Mouse (Mus musculus) erythroid progenitor cell, adult 5-6 weeks (primary cell): Measurements from ENCODE around the gene Lrrc71. TPM values are rescaled to one million over a fixed set of nuclear protein-coding genes. Genes with fewer than 3 reads are reported as not detected.

Experiments
- ATAC-seq: replicated peaks from 2 replicates; pipeline ENCODE4 v1.8.0; 2016; ENCODE audit warnings: moderate number of reproducible peaks, mild to moderate bottlenecking, moderate TSS enrichment, inconsistent platforms; ENCODE audit not compliant: poor library complexity, low FRiP score, severe bottlenecking
- total RNA-seq, 2 experiments: library from RNA; stranded (forward) in 1 of 2; stranded (reverse) in 1 of 2; fragments of 150-400 nt in 1 of 2; fragments of 186-747, 209-891 nt in 1 of 2; gene quantifications; 2 replicates each; pipeline versions ENCODE4 v1.2.3 to v1.2.4; 2015 to 2017; ENCODE audit warnings: low replicate concordance in 2 of 2

Gene Lrrc71
- total RNA-seq (2015; ENCODE audit: low replicate concordance) (not detected in 2 replicates), total RNA-seq (2017; ENCODE audit: low replicate concordance) (not detected in 2 replicates)

DNA sequence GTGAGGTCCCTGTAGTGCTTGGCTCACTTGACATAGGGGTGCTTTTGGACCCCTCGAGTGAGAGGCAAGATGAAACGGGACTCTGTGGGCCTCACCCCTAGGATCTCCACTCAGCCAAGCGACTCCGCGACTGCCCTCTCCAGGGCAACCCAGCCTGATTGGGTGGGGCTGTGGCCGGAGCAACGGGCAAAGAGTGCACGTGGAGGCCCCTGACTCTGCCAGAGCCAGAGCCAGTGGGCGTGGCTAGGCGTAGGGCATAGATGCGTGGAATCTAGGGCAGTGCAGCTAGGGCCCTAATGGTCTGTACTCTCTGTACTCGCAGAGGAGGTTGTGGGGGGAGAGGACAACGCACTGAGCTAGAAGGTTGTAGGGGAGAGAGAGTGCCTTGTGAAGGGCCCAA lies at the start of gene Lrrc71:
Gene Lrrc71, minus strand, starts transcription at position 195 of the 400 bp plus-strand sequence.
- ATAC-seq: no peak

DNA sequence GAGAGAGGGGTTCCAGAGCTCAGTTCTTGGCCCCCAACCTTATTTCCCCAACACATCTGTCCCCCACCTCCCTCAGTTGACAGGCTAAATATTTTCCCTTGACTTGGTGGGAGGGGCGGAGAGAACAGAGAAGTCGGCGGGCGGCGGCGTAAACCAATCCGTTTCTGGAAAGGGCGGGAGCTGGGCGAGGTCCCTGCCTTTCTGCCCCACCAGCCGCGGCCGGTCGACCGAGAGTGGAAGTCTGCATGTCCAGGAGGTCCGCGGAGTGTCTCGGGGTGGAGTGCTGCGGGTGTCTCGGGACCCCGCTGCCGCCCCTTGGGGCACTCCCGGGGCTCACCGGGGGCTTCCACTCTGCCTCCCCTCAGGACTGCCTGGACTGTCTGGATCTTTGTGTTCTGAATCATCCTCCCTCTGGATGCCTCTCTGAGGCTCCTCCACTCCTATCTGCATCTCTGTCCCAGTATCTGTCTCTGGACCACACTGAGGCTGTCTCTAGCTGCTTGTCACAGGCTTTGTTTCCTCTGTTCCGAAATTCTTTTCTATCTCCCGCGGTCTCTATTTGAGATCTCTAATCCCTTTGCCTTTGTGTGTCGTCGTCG lies 48.4 kb upstream of the Lrrc71 start, which contains the start of gene Insrr:
Gene Insrr, plus strand, starts transcription at position 216 of the 599 bp plus-strand sequence.
- no peak for ATAC-seq

DNA sequence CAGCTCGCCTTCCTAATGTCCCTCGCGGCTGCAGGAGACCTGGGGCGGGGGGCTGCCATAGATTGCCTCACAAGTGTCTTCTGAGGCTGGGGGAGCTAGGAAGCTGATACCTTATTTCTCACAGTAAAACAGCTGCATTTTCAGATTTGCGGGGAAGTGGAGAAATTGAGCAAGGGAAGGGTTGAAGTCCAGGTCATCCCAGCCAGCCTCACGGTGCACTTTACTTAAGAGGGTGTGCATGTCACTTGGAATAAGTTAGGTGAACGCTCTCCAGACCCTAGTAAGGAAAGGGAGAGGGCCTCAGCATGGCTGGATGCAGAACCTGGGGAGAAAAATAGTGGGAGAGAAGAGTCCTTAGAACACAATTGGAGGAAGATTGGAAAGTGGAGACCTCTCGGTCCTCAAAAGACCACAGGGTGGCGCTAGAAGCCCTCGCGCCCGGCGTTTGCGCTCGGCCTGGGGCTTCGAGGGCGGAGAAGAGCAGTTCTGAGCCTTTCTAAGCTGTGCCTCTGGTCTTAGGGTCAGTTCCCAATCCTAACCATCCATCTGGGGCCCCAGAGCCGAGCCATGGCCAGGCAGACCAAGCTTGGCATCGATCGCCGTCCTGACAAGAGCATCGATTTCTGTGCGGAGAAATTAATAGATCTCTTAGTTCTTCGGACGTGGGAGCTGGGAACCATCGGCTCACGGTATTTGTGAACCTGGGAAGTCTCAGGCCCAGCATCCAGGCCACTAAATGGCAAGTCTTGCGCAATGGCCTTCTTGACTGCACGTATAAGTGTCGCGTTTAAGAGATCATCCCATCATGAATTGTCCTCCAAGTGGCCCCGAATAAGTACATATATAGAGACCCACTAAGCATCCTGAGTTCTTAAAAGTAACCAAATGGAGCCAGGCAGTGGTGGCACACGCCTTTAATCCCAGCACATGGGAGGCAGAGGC lies 47.2 kb upstream of the Lrrc71 start:
- no peak for ATAC-seq

GRCm38 (mm10) chr3:87794922-87795325 lies 46.5 kb upstream of the Lrrc71 start, which contains the start of gene Ntrk1:
TSS of gene Ntrk1 (minus strand) at chr3:87795162.
- ATAC-seq: no peak

GRCm38 (mm10) chr3:87789768-87790167 lies 41.3 kb upstream of the Lrrc71 start:
- no peak for ATAC-seq

DNA sequence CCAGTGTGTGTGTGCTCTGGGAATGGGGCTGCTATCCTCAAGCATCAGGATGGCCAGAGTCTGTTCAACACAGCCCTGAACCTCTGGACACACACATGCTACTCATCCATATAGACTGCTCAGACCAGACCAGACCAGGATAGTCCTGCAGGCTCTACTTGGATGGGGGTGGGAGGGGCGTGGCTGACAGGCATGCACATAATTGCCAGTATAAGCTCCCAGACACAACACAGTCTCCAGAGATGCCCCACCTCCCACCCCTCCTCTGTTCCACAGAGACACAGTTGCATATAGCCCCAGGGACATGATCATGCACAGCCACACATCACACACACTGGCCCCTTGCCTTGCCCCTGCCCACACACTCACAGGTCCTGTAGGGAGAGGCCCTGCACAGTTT lies 40.8 kb upstream of the Lrrc71 start:
- no peak for ATAC-seq

GRCm38 (mm10) chr3:87785626-87786214 lies 37.3 kb upstream of the Lrrc71 start:
- no peak for ATAC-seq

- ATAC-seq: no peak
Measured at GRCm38 (mm10) chr3:87785156-87785555, 36.7 kb upstream of the Lrrc71 start.

DNA sequence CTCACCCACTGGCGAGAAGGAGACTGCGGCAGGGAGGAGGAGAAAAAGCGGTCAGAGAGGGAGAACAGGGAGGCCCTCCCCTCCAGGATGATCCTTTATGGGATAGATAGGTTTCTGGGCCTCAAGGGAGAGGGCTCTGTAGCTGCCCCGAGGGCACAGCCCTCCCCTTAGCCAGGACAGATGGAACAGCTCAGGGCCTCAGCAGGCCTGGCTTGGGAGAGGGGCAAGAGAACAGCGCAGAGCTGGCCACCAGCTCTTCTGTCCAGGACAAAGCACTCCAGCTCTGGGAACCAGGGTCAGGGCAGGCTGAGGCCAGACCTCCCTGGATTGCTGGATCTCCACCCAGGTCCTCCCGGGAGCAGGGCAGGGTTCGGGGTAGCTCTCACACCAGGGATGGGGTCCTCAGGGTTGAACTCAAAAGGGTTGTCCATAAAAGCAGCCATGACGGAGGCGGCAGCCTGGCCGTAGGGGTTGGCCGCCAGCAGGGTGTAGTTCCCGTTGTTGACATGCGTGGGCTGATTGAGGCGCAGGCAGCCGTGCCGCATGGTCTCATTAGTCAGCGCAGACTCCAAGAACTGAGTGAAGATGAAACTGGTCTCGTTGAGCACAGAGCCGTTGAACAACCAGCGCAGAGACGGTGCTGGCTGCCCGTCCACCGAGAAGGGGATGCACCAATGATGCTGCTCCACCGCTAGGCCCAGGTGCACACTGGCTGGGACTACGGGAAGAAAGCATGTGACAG lies 35.0 kb upstream of the Lrrc71 start:
- ATAC-seq: no peak

GRCm38 (mm10) chr3:87779086-87779485 lies 30.7 kb upstream of the Lrrc71 start:
- ATAC-seq: no peak

DNA sequence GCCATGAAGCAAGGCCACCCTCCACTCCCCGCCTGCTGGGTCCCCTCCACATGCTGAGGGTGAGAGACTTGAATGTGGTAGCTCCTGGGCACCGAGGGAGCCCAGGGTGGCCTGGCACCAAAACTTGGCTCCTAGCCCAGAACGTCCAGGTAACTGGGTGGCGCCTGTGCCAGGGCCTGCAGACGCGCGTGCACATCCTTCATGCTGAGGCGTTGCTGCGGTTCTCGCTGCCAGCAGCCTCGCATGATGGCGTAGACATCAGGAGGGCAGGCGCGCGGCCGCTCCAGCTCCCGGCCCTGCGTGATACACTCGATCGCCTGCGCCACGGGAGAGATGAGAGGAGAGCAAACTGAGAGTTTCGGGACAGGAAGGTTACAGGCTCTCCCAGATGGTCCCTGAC lies 29.9 kb upstream of the Lrrc71 start:
- no peak for ATAC-seq

- no peak for ATAC-seq
Measured at GRCm38 (mm10) chr3:87771088-87771487, 22.7 kb upstream of the Lrrc71 start.

GRCm38 (mm10) chr3:87770280-87770679 lies 21.9 kb upstream of the Lrrc71 start:
- ATAC-seq: no peak

- no peak for ATAC-seq
Measured at GRCm38 (mm10) chr3:87769506-87769905, 21.1 kb upstream of the Lrrc71 start.

- ATAC-seq: no peak
Measured at GRCm38 (mm10) chr3:87768844-87769243, 20.4 kb upstream of the Lrrc71 start.

- no peak for ATAC-seq
Measured at GRCm38 (mm10) chr3:87768431-87768830, 20.0 kb upstream of the Lrrc71 start.

GRCm38 (mm10) chr3:87767764-87768163 lies 19.3 kb upstream of the Lrrc71 start:
- no peak for ATAC-seq

DNA sequence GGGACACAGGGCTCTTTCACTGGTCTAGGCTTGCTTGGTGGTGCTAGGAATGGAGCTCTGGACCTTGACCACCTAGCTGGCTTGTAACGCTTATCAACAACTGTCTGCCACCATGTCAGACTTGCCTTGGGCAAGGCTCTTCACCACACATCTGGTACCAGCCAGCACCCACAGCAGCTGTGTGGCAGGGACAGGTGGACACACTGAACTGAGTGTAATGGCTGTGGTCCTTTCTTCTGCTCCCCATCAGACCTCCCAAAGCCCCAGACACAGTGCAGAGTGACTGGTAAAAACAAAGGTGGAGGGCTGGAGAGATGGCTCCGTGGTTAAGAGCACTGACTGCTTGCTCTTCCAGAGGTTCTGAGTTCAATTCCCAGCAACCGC lies 17.9 kb upstream of the Lrrc71 start:
- ATAC-seq: no peak

GRCm38 (mm10) chr3:87765631-87766283 lies 17.3 kb upstream of the Lrrc71 start:
- no peak for ATAC-seq
